Mouse (Mus musculus): ENCODE data around the gene Fbxl21.

Gene Fbxl21

DNA sequence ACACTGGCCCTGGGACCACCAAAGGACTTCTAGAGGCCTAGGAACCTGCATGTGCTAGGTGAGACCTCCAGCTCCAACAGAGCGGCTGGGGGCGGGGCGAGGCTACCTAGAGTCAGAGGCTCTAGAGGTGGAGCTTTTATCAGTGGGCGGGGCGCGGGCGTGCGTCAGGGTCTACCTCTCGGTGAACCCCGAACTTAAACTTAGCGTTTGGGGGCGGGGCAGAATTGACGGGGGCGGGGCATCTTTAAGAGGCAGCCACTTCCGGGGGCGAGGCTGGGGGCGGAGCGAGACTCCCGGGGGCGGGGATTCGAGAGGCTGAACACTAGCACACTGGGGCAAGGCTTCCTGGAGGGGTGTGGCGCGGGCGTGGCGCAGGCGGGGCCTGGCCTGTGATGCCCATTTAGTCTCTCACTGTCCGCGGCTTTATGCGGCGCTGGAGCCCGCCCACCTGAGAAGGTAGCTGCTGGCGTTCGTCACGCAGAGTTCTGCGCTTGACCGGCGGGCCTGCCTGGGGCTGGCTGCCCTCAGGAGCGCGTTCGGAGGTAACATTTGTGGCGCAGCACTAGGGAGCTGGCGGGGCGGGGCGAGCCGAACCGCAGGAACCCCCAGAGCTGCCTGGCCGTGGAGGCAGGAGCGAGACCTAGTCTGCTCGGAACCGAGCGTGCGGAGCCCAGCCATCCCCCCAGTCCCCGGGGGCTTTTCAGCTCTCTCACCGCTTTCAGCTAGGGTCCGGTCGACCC lies at the start of gene Fbxl21:
Gene Fbxl21, plus strand, starts transcription at position 392 of the 740 bp plus-strand sequence.
- CTCF ChIA-PET, result interaction anchor here (0.6 to 1.4 kb wide), 15 partner anchors 13 to 464 kb away, joined by 3 to 12 read pairs (median 3); no protein-coding TSS in a partner anchor
- POLR2A ChIA-PET, result interaction anchor here in 2 of 4 experiments (0.6 to 1.9 kb wide), 28 partner anchors 9 to 490 kb away, joined by 3 to 7 read pairs (median 3); partner anchors contain the start of genes Smad5 (in 2 of the 2), Slc25a48 (in 1 of the 2) and Tgfbi (in 1 of the 2)

DNA sequence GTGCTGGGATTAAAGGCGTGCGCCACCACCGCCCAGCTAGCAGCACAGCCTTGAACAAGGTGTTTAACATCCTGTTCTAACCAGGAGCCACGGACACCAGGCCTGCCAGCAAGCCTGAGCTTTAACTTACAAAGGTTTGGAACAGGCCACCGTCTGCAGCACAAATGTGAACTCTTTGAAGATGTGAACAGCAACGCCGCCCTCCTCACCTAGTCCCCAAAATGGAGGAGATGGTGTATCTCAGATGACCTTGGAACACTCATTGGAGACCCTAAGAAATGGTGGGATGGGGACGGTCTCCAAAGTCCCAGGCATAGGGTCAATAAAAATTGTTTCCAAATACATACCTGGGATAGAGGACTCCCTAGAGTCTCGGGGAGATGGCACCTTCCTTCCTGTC lies 49.6 kb upstream of the Fbxl21 start:
- CTCF ChIA-PET, result interaction anchor here in 3 of 4 experiments (0.5 to 3.1 kb wide), 7 partner anchors 29 to 1512 kb away, joined by 3 to 9 read pairs (median 4); no protein-coding TSS in a partner anchor
- POLR2A ChIA-PET, result interaction anchor here in 1 of 4 experiments (1.6 kb wide), 1 partner anchor 49 kb away, joined by 3 read pairs; the partner anchor contains the start of gene Fbxl21

DNA sequence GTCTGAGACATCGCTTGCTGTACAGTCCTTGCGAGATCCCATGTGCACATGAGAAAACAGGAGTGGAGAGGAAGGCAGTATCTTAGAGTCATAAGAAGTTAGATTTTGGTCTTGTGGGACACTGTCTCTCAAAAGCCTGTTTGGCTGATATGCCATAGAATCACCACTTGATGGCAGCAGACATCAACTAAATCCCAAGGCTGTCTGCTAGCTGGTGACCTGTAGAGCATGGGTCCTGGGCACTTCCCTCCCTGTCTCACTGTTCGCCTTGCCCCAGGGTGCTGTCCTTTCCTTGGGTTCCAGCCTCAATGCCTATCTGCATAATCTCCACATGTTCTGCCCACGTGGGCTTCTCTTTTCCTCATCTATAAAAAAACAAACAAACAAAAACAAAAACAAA lies 46.9 kb upstream of the Fbxl21 start:
- POLR2A ChIA-PET, result interaction anchor here in 2 of 4 experiments (0.6 to 1.2 kb wide), 3 partner anchors 64 to 271 kb away, joined by 3 to 4 read pairs (median 3); no protein-coding TSS in a partner anchor
- CTCF ChIA-PET, result interaction anchor here (0.6 to 2.1 kb wide), 25 partner anchors 47 to 785 kb away, joined by 3 to 21 read pairs (median 4); partner anchors contain the start of gene Gm45623 (in 1 of the 4)

DNA sequence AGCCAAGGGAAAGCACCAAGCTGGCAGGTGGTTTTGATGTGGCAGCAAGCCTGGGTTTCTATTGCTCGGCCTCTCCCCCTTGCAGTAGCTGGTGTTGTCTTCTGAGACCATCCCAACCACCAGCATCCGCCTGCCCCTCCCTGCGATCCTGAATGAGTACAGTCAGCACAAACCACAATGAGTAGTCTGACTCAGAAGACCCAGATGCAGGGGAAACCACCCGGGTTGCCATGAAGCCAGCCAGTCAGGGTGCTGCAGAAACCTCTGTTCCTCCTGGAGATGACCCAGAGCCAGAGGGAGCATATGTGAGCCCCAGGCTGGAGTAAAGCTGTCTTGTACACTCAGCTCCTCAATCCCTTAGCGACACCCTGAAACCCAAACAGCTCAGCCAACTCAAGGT lies 45.5 kb upstream of the Fbxl21 start:
- POLR2A ChIA-PET, result interaction anchor here in 2 of 4 experiments (0.5 to 0.6 kb wide), 2 partner anchors 45 to 1995 kb away, joined by 3 read pairs; partner anchors contain the start of gene Fbxl21 (in 1 of the 2)
- CTCF ChIA-PET, result interaction anchor here in 3 of 4 experiments (0.8 to 1.3 kb wide), 5 partner anchors 86 to 282 kb away, joined by 3 to 4 read pairs (median 3); no protein-coding TSS in a partner anchor

DNA sequence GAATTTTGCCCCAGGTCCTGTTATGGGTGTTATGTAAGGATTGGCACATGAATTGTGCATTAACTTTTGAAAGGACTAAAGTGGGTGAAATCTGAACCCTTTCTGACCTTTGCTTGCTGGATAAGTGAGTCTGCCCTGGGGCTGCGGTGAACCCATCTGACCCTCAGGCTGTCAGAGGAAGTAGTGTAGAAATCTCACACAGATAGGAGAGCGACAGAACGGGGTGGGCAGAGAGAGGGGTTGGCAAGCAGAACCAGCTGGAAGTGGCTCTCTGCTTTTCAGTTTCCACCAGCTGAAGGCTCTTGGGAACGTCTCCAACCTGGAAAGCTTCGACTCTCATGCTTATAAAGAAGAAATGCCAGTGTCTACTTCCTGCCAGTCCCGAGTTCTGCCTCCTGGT lies 45.0 kb upstream of the Fbxl21 start:
- POLR2A ChIA-PET, result interaction anchor here in 1 of 4 experiments (0.6 kb wide), 1 partner anchor 1995 kb away, joined by 3 read pairs; no protein-coding TSS in a partner anchor
- CTCF ChIA-PET, result interaction anchor here in 3 of 4 experiments (0.8 to 1.3 kb wide), 5 partner anchors 85 to 281 kb away, joined by 3 to 4 read pairs (median 3); no protein-coding TSS in a partner anchor

DNA sequence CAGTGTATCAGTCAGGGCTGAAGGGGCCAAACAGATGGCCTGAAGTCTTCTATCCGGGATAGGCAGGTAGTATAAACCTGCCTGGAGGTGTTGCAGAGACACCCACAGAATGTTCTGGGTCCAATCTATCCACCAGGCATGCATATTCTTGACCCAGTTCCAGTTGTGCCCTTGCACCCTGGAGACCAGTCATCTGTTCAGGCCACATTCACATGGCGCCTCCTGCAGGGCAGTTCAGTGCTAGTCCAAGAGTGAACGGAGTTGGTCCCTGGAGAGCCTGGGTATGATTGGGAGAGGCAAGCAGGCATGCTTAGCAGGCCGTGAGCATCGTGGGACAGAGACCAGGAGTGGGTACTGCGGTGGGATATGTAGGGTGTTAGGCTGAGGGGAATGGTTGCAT lies 44.2 kb upstream of the Fbxl21 start:
- POLR2A ChIA-PET, result no interaction called here

DNA sequence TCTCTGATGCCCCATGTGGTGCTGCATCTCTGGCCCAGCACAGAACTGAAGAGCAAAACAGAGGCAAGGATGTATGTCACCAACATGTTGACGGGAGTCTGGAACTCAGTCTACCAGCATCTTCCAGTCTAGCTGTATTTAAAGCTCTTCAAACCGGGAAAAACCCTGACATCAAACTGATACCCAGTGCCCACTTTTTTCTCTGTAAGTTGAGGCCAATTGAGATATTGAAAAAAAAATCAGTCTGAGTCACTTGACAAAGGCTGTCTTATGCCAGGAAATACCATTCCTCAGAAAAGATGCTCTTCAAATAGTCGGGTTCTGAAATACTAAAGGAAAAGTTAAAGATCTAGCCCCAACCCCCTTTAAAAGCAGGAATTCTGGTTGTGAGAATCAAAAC lies 40.1 kb upstream of the Fbxl21 start, which contains the start of gene Il9:
Gene Il9, minus strand, starts transcription at position 101 of the 400 bp plus-strand sequence.
- CTCF ChIA-PET, result no interaction called here
- POLR2A ChIA-PET, result no interaction called here

More for the DNA sequence above, 44.2 kb upstream of the Fbxl21 start:
- CTCF ChIA-PET, result interaction anchor here in 1 of 4 experiments (1.3 kb wide), 1 partner anchor 180 kb away, joined by 4 read pairs; no protein-coding TSS in a partner anchor

DNA sequence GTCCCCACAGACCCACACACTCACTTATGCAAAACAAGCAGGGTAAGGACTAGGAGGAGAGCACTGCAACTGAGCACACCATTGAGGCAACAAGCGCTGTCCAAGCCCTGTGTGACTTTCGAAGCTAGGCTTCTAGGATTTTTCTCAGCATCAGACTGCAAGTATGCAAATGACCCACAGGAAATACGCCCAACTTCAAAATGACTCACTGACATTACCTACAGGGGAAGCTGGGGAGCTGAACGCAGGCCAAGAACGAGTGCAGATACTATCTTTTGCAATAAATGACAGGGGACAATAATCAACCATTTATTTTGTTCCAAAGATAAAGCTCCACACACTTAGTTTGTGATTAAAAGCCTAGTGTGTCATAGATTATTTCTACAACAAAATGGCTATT lies 34.3 kb upstream of the Fbxl21 start:
- ChIA-PET CTCF (interaction anchor here in 1 of 4 experiments (1.1 kb wide), 1 partner anchor 12 kb away, joined by 3 read pairs; no protein-coding TSS in a partner anchor), POLR2A (no interaction called here)

DNA sequence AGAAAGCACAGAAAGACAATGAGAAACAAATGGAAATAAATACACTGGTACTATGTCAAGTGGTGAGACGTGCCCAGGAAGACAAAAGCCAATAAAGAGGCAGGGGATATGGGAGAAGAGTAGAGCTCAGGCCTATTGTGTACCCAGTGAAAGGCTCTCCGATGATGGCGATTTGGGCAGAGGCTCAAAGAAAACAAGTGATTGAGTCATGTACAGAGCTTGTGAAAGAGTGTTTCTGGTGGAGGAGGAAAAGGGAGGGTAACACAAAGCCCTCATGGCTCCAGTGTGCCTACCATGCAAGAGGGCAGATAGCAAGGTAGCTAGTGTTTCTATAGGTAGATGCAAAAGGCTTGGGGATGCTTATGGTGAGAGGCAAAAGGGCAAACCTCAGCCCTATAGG lies 27.8 kb upstream of the Fbxl21 start:
- ChIA-PET CTCF (no interaction called here), POLR2A (interaction anchor here in 1 of 4 experiments (1.3 kb wide), 1 partner anchor 13 kb away, joined by 3 read pairs; no protein-coding TSS in a partner anchor)

DNA sequence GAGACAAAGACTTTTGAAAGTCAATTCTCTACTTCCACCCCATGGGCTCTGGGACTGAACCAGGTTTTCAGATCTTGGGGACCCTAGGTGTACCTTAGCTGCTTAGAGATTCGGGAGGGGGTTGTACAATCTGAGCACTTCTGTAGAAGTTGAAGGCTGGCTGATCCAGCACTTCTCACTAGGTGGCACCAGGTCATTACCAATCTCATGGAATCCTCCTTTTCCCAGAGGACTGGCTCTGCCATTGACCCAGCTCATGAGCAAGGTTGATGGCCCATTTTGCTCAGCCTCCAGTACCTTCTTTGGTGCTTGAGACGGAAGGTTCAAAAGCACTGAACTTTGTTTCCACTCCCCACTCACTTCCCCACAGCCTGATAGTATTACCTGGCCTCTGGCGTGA lies 22.1 kb upstream of the Fbxl21 start:
- ChIA-PET CTCF (interaction anchor here in 2 of 4 experiments (0.6 to 1.4 kb wide), 6 partner anchors 12 to 295 kb away, joined by 3 to 6 read pairs (median 3); partner anchors contain the start of gene Fbxl21 (in 1 of the 2)), POLR2A (interaction anchor here in 1 of 4 experiments (0.9 to 1.0 kb wide), 2 partner anchors 21 to 82 kb away, joined by 3 read pairs; no protein-coding TSS in a partner anchor)

DNA sequence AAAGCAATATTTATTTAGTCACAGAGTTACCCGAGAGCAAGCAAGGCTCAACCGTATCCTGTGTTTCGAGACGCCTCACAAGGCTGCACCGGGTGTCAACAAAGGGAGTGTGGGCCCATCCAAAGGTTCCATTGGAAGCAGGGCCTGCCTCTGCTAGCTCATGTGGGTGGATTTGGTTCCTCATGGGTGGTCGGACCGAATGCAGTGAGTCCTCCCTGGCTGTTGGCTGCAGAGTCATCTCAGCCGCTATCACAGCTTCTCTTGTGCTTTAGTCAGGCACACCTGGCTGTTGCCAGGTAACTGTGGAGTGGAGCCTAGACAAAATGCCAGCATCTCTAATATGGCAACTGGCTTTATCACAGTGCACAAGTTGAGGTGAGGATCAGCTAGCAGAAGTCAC lies 21.6 kb upstream of the Fbxl21 start:
- POLR2A ChIA-PET, result interaction anchor here in 1 of 4 experiments (0.9 to 1.0 kb wide), 2 partner anchors 20 to 82 kb away, joined by 3 read pairs; no protein-coding TSS in a partner anchor
- CTCF ChIA-PET, result interaction anchor here in 2 of 4 experiments (0.8 to 1.4 kb wide), 4 partner anchors 22 to 221 kb away, joined by 3 to 6 read pairs (median 4); partner anchors contain the start of gene Fbxl21 (in 1 of the 2)

DNA sequence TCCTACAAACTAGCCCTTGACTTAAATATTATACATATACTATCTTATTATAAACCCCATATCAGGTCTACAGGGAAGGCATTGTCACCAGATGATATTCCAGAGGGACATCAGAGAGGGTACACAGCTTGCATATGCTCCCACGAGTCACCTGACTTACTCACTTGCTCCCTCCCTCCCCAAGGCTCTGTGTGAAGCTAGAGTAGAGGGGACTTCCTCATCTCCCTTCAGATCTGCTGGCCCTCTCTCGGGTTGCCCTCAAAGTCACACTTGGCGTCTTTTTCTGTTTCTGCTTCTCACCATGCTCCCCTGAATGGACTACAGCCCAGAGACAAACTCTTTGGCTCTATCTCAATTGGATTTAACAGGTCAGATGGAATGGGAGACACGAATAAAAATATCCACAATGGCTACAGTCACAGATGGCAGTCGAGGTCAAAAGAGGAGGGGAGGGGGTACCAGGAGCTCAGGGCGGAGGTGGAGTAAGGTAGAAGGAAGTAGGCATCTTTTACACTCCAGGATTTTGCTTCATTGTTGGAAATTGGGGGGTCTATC lies 20.3 kb upstream of the Fbxl21 start:
- ChIA-PET CTCF (interaction anchor here in 3 of 4 experiments (0.6 to 0.9 kb wide), 3 partner anchors 12 to 140 kb away, joined by 3 to 5 read pairs (median 3); no protein-coding TSS in a partner anchor), POLR2A (no interaction called here)

DNA sequence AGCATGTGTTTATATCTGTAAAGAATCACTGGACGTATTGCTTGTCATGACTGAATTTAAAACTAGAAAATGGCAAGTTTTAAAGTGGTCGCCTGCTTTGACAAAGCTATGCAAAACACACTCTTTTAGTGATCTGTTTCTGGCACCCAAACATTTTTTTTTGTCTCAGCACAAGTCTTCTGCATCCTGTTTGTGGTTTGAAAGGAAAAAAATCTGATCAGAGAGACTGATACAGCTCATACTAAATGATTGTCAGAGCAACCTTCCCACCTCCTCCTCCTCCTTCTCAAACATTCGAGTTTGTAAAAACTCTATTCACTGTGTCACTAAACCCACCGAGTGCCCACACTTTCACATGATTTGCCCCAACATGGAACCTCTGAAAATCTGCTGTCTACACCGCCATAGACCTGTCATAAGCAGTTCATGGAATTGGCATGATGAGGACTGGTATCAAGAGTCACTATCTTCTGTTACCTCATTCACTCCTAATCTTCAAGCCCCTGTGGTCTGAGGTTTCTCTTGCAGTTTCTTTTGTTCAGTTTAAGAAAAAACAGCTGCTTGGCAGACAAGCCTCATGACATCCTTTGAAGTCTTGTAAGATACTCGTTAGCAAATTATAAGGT lies 15.3 kb upstream of the Fbxl21 start:
- ChIA-PET CTCF (no interaction called here), POLR2A (interaction anchor here in 1 of 4 experiments (1.2 kb wide), 1 partner anchor 12 kb away, joined by 3 read pairs; no protein-coding TSS in a partner anchor)

DNA sequence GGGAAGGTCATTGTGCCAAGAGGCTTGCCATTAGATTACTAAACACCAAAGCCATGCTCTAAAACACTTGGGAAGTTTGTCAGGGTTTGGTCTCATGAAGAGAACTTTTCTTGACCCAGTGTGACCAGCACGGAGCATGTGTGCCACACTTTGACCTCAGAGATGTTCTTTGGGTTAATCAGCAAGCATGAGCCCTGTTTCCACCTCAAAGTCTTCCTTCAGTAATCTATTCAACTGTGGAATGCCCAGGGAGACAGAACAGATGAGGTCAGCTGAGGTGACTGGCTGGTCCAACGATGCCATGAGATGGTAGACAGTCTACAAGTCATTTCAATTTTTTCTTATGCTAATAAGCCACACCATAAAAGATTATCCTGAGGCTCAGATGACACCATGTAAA lies 12.5 kb upstream of the Fbxl21 start:
- ChIA-PET CTCF (no interaction called here), POLR2A (interaction anchor here in 1 of 4 experiments (1.1 kb wide), 1 partner anchor 12 kb away, joined by 3 read pairs; no protein-coding TSS in a partner anchor)

DNA sequence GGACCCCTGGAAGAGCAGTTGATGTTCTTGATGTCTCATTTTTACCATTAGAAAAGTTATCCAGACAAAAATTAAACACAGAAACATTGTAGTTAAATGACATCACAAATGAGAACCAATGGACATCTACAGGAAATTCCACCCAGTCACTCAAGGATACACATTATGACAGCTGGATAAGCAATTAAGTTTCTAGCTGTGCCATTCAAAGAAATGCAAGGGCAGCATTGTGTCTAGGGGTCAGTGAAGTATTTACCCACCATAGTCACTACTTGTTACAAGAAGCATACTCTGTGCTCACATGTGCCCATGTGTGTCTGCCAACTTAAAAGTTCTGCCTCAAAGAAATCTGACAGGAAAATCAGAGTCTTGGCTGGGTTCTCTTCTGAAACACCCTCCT lies 8.7 kb upstream of the Fbxl21 start:
- CTCF ChIA-PET, result no interaction called here

DNA sequence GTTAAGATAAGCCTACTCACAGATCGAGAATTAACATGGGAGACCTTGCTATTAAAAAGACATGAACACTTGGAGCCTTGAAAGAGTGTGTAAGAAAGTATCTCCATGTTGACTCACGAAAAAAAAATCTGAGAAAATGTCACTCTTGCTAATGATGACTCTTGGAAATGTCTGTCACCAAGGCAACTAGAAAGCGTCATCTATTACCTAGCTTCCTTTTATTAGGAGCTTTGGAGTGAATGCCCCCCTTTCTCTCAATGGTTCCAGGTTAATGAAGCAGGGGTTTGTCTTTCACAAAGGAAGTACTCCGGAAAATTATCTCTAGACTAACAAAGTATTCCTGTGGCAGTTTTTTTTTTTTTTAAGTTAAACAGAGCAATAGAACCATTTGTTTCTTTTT lies 6.0 kb upstream of the Fbxl21 start:
- POLR2A ChIA-PET, result interaction anchor here in 1 of 4 experiments (0.6 kb wide), 3 partner anchors 32 to 119 kb away, joined by 3 read pairs; no protein-coding TSS in a partner anchor
- CTCF ChIA-PET, result interaction anchor here in 2 of 4 experiments (0.5 to 0.6 kb wide), 2 partner anchors 11 to 146 kb away, joined by 3 read pairs; no protein-coding TSS in a partner anchor

More for the DNA sequence above, 8.7 kb upstream of the Fbxl21 start:
- POLR2A ChIA-PET, result no interaction called here

DNA sequence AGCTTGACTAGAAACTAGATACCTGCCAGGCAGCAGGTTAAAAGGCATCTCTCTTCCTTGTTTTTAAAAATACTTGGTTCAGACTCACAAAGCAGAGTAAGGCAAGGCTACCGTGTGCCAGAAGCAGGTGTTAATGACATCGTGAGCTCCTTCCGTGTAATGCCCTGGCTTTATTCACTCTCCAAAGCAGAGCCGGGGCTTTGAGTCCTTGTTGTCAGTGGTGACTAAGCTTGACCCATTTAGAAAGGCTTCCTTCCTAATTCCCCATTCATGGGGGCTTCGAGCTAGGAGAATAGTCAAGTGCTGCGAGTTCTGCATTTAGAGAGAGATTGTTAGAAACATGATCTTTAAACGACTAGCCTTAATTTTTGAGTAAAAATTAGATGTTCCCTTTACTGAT lies 5.5 kb upstream of the Fbxl21 start:
- ChIA-PET POLR2A (no interaction called here), CTCF (interaction anchor here in 1 of 4 experiments (0.6 kb wide), 1 partner anchor 146 kb away, joined by 3 read pairs; no protein-coding TSS in a partner anchor)

DNA sequence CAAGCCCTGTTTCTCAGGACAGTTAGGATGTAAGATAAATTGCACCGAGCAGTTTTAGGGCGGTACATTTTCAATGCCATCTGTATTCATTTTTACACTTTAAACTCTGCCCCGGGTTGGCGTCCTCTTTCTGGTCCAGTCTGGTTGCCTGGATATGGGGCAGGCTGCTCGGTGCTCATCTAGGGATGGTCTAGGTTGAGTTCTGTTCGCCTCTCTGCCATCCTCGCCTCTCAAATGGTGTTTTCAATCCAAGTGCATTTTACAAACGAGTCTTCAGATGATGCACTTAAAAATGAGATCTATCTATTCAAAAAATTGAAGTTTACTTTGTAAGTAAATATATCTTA lies 522 bp downstream of the Fbxl21 start:
- ChIA-PET POLR2A (interaction anchor here in 2 of 4 experiments (0.6 to 1.9 kb wide), 13 partner anchors 8 to 378 kb away, joined by 3 to 7 read pairs (median 4); partner anchors contain the start of genes Smad5 (in 1 of the 2) and Tgfbi (in 1 of the 2)), CTCF (interaction anchor here (0.6 to 1.4 kb wide), 8 partner anchors 14 to 325 kb away, joined by 3 to 8 read pairs (median 3); no protein-coding TSS in a partner anchor)

Measured in embryonic stem cell, embryonic (primary cell).